Mouse (Mus musculus) ovary, adult 2 months (tissue): ENCODE data around the gene Luzp2. TPM values are rescaled to one million over a fixed set of nuclear protein-coding genes. Genes with fewer than 3 reads are reported as not detected.

Experiments used
- polyA plus RNA-seq: library from polyadenylated mRNA; depleted of rRNA; stranded (reverse); fragments of >200 nt; gene quantifications from 2 replicates; pipeline ENCODE4 v1.2.3, GENCODE M21; 2012; rRNA removed

Luzp2 gene
- polyA plus RNA-seq: 0.20 TPM in 1 of 2 replicates, not detected in the other

DNA sequence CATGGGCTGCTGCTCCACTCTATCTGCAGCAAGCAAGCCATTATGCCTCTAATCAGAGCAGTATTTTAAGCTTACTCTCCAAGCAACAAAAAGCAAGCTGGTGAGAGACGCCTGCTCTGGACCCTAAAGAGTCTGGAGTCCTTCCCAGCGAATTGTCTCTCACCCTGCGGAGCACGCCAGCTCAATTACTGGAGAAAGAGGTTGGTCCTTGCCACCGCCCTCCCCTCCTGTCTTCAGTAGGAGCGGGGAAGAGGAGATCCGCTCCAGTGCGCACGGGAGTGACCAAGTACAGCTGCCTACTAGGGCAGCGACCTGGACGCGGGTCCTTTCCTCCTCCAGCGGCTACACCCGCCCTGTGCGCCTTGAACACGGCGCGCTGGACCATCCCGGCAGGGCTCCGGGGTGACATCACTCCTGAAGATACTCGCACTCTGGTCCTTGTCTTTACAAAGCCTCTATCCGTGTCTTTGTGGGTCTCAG is at the start of gene Luzp2:
Luzp2 (plus strand) TSS at position 127 of the 480 bp plus-strand sequence.

